Mouse (Mus musculus): ENCODE data around the gene Top2b. TPM values are rescaled to one million over a fixed set of nuclear protein-coding genes. Genes with fewer than 3 reads are reported as not detected.

Gene Top2b
- total and polyA plus RNA-seq, 3 experiments = 32.4 to 74.0 (median 62.4) TPM

- no peak overlapping the region for H3K27ac ChIP-seq (ENCODE audit: insufficient read depth, low read depth)
- H3K36me3 ChIP-seq (replicated peaks in 1 of 2; ENCODE audit: control insufficient read depth in 1 of 2, insufficient read depth in 1 of 2, low read length in 1 of 2) = no peaks in the 10 kb centered on the region
- H3K4me3 ChIP-seq (replicated peaks in 1 of 3; ENCODE audit: low read depth in 2 of 3, low read length in 2 of 3, poor library complexity in 1 of 3) = no peak overlapping the region
- dilution Hi-C loops (cut with MboI; ENCODE audit: extremely low pct_ligation_motif_present, extremely low pct_unique_long_range_greater_than_20kb, low sequenced_read_pairs) = no loop called here
- no peaks in the 10 kb centered on the region for H3K79me2 ChIP-seq (replicated peaks; ENCODE audit: control insufficient read depth, extremely low read depth, insufficient read depth, poor library complexity, severe bottlenecking)
- in situ Hi-C loops (cut with MboI; ENCODE audit: low pct_ligation_motif_present, low pct_unique_long_range_greater_than_20kb, low sequenced_read_pairs) = no loop called here
- no peak overlapping the region for H3K9ac ChIP-seq (ENCODE audit: insufficient read depth, low read depth)
- TF ChIP-seq ZMIZ1 (IDR thresholded peaks at IDR 0.05; ENCODE audit: low read depth, low read length) = no peak
- no peak for TF ChIP-seq ZKSCAN1 (IDR thresholded peaks at IDR 0.05; ENCODE audit: borderline replicate concordance, low read depth, low read length)
- 0 out of 2 replicates have a peak, but pooled peaks have one; percentile 8 for TF ChIP-seq USF1 (IDR thresholded peaks at IDR 0.05; ENCODE audit: low read depth, low read length)
- 0 out of 2 replicates have a peak, but pooled peaks have one; percentile 12 for TF ChIP-seq USF2 (conservative IDR thresholded peaks at IDR 0.05; ENCODE audit: low read depth, low read length)
- no peaks in the 10 kb centered on the region for H3K27me3 ChIP-seq (replicated peaks)
- no peak overlapping the region for H3K4me2 ChIP-seq (ENCODE audit: insufficient read depth, low read depth, poor library complexity, severe bottlenecking)
- DNase-seq (ENCODE audit: extremely low read depth) = no peak
- no peaks in the 10 kb centered on the region for H3K9me3 ChIP-seq (replicated peaks; ENCODE audit: low read length)
- peaks cover 5 to 9% of the 10 kb centered on the region in 2 experiments; a peak in 3 of 4 replicates for H3K4me1 ChIP-seq (ENCODE audit: control insufficient read depth in 1 of 2, insufficient read depth in 2 of 2)
These were observed 114.5 kb downstream of the Top2b start for GRCm38 (mm10) chr14:16479521-16479920.

- Histone ChIP-seq H3K4me2 (ENCODE audit: insufficient read depth, low read depth, poor library complexity, severe bottlenecking) (no peak overlapping the region), H3K27ac (ENCODE audit: insufficient read depth, low read depth) (no peak overlapping the region), H3K9ac (ENCODE audit: insufficient read depth, low read depth) (no peak overlapping the region), H3K79me2 (replicated peaks; ENCODE audit: control insufficient read depth, extremely low read depth, insufficient read depth, poor library complexity, severe bottlenecking) (no peaks in the 10 kb centered on the region), H3K4me1 (ENCODE audit: control insufficient read depth in 1 of 2, insufficient read depth in 2 of 2) (peaks cover 5 to 9% of the 10 kb centered on the region in 2 experiments; a peak in 3 of 4 replicates), H3K4me3 (replicated peaks in 1 of 3; ENCODE audit: low read depth in 2 of 3, low read length in 2 of 3, poor library complexity in 1 of 3) (no peak overlapping the region), H3K36me3 (replicated peaks in 1 of 2; ENCODE audit: control insufficient read depth in 1 of 2, insufficient read depth in 1 of 2, low read length in 1 of 2) (no peaks in the 10 kb centered on the region), H3K27me3 (replicated peaks) (no peaks in the 10 kb centered on the region), H3K9me3 (replicated peaks; ENCODE audit: low read length) (no peaks in the 10 kb centered on the region)
- TF ChIP-seq MAFK (IDR thresholded peaks at IDR 0.05; ENCODE audit: insufficient replicate concordance, low read length) = no peak
- no peak for TF ChIP-seq KAT2A (IDR thresholded peaks at IDR 0.05; ENCODE audit: insufficient replicate concordance, low read length)
- dilution Hi-C loops (cut with MboI; ENCODE audit: extremely low pct_ligation_motif_present, extremely low pct_unique_long_range_greater_than_20kb, low sequenced_read_pairs) (no loop called here), in situ Hi-C loops (cut with MboI; ENCODE audit: low pct_ligation_motif_present, low pct_unique_long_range_greater_than_20kb, low sequenced_read_pairs) (no loop called here)
- no peak for DNase-seq (ENCODE audit: extremely low read depth)
These were observed 115.6 kb downstream of the Top2b start for GRCm38 (mm10) chr14:16480621-16481020.

GRCm38 (mm10) chr14:16483656-16484380, 118.8 kb downstream of the Top2b start:
- dilution Hi-C loops (cut with MboI; ENCODE audit: extremely low pct_ligation_motif_present, extremely low pct_unique_long_range_greater_than_20kb, low sequenced_read_pairs) = no loop called here

More at GRCm38 (mm10) chr14:16483656-16484380, 118.8 kb downstream of the Top2b start:
- TF ChIP-seq ETS1 (conservative IDR thresholded peaks at IDR 0.05; ENCODE audit: low read depth, low read length) = no peak
- TF ChIP-seq KAT2A (IDR thresholded peaks at IDR 0.05; ENCODE audit: insufficient replicate concordance, low read length) = no peak
- TF ChIP-seq JUND (conservative IDR thresholded peaks at IDR 0.05; ENCODE audit: low read depth, low read length) = no peak
- TF ChIP-seq ZMIZ1 (IDR thresholded peaks at IDR 0.05; ENCODE audit: low read depth, low read length) = no peak
- no peak for TF ChIP-seq RAD21 (IDR thresholded peaks at IDR 0.05; ENCODE audit: low read depth, low read length)
- no peak for TF ChIP-seq ZNF384 (IDR thresholded peaks at IDR 0.05; ENCODE audit: low read depth, low read length)
- TF ChIP-seq EP300 (IDR thresholded peaks at IDR 0.05; ENCODE audit: low read length) = no peak
- TF ChIP-seq NELFE (IDR thresholded peaks at IDR 0.05; ENCODE audit: low read depth, low read length) = no peak
- no peak for TF ChIP-seq BHLHE40 (IDR thresholded peaks at IDR 0.05; ENCODE audit: low read depth, low read length)
- no peak for TF ChIP-seq SIN3A (IDR thresholded peaks at IDR 0.05; ENCODE audit: low read length)
- no peak for TF ChIP-seq RCOR1 (conservative IDR thresholded peaks at IDR 0.05; ENCODE audit: low read depth, low read length)
- TF ChIP-seq ZC3H11A (IDR thresholded peaks at IDR 0.05; ENCODE audit: low read depth, low read length) = no peak
- no peak for TF ChIP-seq UBTF (IDR thresholded peaks at IDR 0.05; ENCODE audit: low read depth, low read length)
- no peak for TF ChIP-seq MEF2A (IDR thresholded peaks at IDR 0.05; ENCODE audit: borderline replicate concordance, low read depth, low read length)
- no peak for TF ChIP-seq HCFC1 (IDR thresholded peaks at IDR 0.05; ENCODE audit: low read depth, low read length)
- TF ChIP-seq IRF4 (IDR thresholded peaks at IDR 0.05; ENCODE audit: low read depth, low read length) = no peak
- TF ChIP-seq GABPA (IDR thresholded peaks at IDR 0.05; ENCODE audit: insufficient replicate concordance, low read depth, low read length) = no peak
- no peak for TF ChIP-seq POLR2A (IDR thresholded peaks at IDR 0.05; ENCODE audit: low read depth, low read length)
- DNase-seq (ENCODE audit: extremely low read depth) = no peak
- H3K27me3 ChIP-seq (replicated peaks) = no peaks in the 10 kb centered on the region
- no peaks in the 10 kb centered on the region for H3K9me3 ChIP-seq (replicated peaks; ENCODE audit: low read length)
- H3K4me1 ChIP-seq (ENCODE audit: control insufficient read depth in 1 of 2, insufficient read depth in 2 of 2) = peaks cover 4 to 5% of the 10 kb centered on the region in 2 experiments; a peak in 3 of 4 replicates
- H3K4me2 ChIP-seq (ENCODE audit: insufficient read depth, low read depth, poor library complexity, severe bottlenecking) = no peak overlapping the region
- H3K27ac ChIP-seq (ENCODE audit: insufficient read depth, low read depth) = no peak overlapping the region
- in situ Hi-C loops (cut with MboI; ENCODE audit: low pct_ligation_motif_present, low pct_unique_long_range_greater_than_20kb, low sequenced_read_pairs) = no loop called here
- no peak overlapping the region for H3K9ac ChIP-seq (ENCODE audit: insufficient read depth, low read depth)
- no peaks in the 10 kb centered on the region for H3K36me3 ChIP-seq (replicated peaks in 1 of 2; ENCODE audit: control insufficient read depth in 1 of 2, insufficient read depth in 1 of 2, low read length in 1 of 2)
- no peak overlapping the region for H3K4me3 ChIP-seq (replicated peaks in 1 of 3; ENCODE audit: low read depth in 2 of 3, low read length in 2 of 3, poor library complexity in 1 of 3)
- H3K79me2 ChIP-seq (replicated peaks; ENCODE audit: control insufficient read depth, extremely low read depth, insufficient read depth, poor library complexity, severe bottlenecking) = no peaks in the 10 kb centered on the region
